Mouse (Mus musculus) cerebellum, adult 11-12 months (tissue): Measurements from ENCODE around the gene Olfr1228.

ENCODE experiments used
- DNase-seq: peaks from one replicate; pipeline ENCODE4 v3.0.0; 2022

Gene Olfr1228

DNA sequence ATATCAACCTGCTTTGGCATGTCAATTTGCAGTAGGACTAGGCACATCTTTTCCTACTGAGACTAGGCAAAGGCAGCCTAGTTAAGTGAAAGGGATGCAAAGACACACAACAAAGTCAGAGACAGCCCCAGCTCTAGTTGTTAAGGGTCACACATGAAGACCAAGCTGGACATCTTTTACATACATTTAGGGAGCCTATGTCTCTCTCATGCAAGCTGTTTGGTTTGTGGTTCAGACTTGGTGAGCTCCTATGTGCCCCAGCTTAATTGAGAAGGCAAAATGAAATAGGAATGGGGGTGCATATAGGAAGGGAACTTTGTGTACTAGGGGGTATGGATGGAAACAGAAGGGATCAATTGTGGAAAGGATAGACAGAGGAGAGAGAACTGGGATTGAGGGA, at the start of gene Olfr1228:
Gene Olfr1228, minus strand, starts transcription at position 101 of the 400 bp plus-strand sequence.
- DNase-seq, result no peak

DNA sequence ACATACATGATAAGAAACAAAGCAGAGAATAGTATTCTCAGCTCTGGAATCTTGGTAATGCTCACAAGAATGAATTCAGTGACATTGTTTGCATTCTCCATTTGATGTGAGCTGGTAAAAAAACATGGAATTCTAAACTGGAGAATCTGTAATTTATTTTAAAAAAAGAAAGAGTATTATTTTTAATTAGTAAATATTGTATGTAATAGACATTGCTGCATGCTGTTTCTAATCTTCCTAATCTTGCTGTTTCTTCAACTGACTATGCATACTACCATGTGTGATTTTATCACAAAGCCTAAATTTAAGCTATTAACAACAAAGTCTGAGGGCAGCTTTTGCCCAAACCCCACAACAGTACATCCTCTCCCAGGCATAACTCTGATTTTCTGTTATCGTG, 43.3 kb upstream of the Olfr1228 start, which contains the start of gene Olfr1230:
Gene Olfr1230, minus strand, starts transcription at position 101 of the 400 bp plus-strand sequence.
- no peak for DNase-seq

DNA sequence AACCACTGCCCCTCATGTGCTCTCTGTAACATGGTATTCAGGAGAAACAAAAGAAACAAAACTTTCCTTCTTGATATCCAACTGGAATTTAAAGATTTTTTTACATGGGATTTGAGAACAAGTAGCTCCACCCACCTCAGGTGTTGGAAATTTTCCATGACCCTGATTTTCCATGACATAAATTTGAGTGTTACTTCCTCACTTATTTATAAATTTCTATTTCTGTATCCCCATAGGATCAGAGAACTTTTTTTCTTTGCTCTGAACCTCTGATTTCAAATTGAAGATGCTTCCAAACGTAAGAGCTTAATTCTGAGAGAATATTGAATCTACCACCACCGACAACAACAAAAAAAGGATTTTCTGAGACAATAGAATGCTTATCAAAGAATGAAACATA, 34.1 kb upstream of the Olfr1228 start, which contains the start of gene Olfr1229:
Gene Olfr1229, minus strand, starts transcription at position 101 of the 400 bp plus-strand sequence.
- DNase-seq, result no peak

DNA sequence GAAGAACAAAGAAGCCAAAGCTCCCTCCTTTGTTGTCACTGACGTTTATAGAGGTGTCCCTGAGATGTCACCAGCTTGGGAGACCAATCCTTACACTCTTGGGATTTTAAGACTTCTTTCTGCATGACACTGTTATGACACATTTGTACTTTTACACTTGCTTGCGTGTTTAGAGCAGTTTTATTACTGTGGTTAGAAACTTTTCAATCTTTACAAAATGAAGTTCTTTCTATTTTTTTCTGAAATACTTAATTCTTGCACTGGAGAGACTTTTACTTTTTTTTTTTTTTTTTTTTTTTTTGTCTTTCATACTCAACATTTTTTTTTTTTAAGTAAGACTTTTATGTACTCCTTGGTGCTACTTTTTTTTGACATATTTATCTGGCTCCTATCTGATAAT, 53.9 kb downstream of the Olfr1228 start, which contains the start of gene Olfr1226:
Gene Olfr1226, minus strand, starts transcription at position 101 of the 400 bp plus-strand sequence.
- no peak for DNase-seq
